Mouse (Mus musculus) inflammation-experienced regulatory T-cells, adult 6 months (primary cell): ENCODE measurements at regions not wholly inside any gene's neighbourhood (a gene's known extent, or its start where the extent isn't known, plus 50 kb on each side); places are given as distances from the start of the nearest gene placed in this dataset.
A peak's percentile ranks its signal among the peaks of the same experiment; 100 is the strongest.

ENCODE experiments used
- ATAC-seq: one replicate; pipeline ENCODE4 v1.8.0; 2017

GRCm38 (mm10) chr4:33552856-33553255 is 242.7 kb downstream of the Rngtt start:
- ATAC-seq: no peak

DNA sequence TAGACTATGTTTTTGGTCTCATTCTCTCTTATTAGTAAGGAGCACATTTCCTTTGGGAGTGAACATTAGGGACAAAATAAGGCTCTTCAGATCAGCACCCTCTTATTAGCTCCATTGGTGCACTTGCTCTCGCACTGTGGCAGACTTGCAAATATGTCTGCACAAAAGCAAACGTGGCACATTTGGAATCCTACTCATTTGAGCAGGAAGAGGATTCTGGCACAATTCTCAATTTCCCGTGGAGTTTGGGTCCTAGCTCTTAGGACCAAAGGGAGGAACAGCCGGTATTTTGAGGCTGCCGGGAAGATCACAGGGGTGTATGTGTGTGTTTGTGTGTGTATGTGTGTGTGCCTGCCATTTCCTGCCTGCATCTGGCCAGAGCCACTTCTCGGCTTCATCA is 244.5 kb downstream of the Rngtt start:
- ATAC-seq: no peak

DNA sequence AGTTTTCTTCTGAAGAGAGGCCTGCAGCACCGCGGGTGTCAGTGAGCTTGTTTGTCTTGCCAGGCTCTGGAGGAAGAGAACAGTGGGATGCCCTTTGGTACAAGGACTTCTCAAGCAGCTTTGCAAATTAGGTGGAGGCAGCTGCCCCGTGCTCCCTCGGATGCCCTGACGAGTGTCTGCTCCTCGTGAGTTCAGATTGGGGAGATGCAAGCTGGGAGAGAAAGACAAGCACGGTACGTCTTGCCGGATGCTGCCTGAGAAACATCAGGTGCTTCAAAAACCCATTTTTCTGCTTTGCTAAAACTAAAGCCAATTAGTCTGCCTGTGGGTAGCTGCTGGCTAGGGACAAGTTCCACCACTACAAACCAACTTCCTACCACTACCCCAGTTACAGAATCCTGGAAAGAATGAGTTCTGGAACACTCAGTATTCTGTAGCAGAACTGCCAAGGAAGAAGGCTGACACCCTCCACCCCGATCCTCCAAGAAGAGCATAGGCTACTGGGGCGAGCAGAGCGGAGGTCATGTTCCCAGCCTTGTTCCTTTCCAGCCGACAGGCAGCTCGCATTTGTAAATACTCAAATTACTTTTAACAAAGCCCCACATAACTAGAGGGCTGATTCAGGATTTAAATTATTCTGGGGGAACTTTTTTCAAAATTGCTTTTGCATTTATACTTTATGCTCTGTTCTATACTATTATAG is 245.3 kb downstream of the Rngtt start:
- ATAC-seq: no peak

DNA sequence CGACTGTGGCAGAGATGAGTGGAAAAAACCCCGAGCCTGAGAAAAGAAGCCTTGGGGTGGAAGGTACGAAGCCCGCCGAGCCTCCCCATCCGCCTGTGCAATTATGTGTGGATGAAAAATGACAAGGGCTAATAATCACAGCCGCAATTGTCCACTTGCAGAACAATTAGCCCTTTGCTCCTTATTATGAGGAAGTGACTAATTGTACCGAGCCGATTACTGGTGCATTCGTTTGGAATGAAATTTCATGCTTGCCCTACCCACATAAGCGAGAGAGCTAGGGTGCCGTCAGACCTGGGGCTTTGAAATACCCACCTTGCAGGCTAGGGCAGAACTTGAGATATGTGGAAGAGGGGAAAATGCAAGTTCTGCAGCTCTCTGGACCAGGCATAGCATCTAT is 245.9 kb downstream of the Rngtt start:
- ATAC-seq: no peak

- no peak for ATAC-seq
These were observed 246.8 kb downstream of the Rngtt start for GRCm38 (mm10) chr4:33556661-33557540.

GRCm38 (mm10) chr4:33570274-33570673 is 260.2 kb downstream of the Rngtt start:
- ATAC-seq: no peak

GRCm38 (mm10) chr4:33571351-33571750 is 261.2 kb downstream of the Rngtt start:
- no peak for ATAC-seq

DNA sequence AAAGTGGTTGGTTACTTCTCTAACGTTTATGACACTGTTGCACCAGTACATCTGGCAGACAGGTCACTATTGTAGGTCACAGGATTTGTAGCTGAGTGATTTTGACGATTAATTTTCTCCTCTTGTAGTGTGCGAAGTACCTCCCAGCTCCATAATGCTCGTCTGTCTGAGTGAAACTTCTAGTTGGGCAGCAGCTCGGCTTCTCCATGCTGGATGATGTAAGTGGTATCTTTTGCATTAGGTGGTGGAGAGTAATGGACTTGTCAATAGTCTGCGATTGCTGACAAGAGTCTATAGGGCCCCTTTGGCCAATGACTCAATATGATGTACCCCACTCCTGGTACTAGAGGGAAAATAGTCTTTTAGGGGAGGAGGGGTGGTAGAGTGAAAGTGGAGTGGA is 267.5 kb downstream of the Rngtt start:
- ATAC-seq: no peak

DNA sequence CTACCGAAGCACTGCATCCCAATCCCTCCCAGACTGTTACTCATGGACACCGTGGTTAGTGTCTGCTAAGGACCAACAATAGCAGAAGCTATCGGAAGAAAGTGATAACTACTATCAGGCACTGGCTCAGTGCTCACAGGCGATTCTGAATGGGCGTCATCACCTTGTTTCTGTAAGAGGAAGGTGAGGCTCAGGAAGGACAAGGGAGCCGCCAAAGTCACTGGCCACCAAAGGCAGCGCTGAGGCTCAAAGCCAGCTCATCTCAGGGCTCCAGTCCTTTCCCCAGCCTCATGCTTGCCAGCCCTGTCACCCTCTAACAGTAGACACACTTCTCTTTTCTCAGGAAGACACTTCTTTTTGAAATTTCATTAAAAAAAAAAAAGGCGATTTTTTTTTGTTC is 270.4 kb downstream of the Rngtt start:
- no peak for ATAC-seq

- no peak for ATAC-seq
These were observed 271.1 kb downstream of the Rngtt start for GRCm38 (mm10) chr4:33581180-33581591.

DNA sequence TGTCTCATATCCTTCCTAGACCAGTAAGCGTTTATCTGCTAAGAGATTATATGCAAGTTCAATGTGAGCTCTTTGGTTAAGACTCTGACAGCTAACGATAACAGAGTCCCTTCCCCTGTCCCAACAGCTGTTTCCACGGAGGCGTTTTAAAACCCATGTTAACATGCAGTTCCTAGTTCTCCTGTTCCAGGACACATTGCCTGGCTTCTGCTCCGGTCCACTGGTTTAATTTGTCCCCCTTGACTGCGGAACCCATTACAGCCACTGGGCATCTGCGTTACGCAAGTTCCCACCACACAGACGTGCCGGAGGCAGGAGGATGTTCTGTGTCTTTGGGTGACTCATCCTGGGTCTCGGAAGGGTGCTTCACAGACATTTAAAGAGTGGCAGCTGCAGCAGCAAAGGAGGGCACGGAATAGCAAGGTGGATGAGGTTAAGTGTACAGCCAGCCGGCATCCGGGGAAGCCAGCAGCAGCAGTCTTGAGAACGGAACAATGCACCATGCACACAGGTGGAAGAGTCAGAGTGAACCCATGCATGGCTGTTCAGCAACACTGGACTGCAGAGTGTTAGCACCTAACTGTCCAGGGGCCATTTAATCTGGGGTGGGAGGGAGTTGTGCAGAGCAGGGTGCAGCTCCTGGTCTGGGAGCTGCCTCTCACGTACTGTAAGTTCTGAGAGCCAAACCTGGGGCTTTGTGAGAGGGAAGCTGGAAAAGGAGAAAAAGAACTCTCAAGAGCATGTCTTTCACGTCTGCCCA is 271.8 kb downstream of the Rngtt start:
- ATAC-seq: peak; percentile 25

DNA sequence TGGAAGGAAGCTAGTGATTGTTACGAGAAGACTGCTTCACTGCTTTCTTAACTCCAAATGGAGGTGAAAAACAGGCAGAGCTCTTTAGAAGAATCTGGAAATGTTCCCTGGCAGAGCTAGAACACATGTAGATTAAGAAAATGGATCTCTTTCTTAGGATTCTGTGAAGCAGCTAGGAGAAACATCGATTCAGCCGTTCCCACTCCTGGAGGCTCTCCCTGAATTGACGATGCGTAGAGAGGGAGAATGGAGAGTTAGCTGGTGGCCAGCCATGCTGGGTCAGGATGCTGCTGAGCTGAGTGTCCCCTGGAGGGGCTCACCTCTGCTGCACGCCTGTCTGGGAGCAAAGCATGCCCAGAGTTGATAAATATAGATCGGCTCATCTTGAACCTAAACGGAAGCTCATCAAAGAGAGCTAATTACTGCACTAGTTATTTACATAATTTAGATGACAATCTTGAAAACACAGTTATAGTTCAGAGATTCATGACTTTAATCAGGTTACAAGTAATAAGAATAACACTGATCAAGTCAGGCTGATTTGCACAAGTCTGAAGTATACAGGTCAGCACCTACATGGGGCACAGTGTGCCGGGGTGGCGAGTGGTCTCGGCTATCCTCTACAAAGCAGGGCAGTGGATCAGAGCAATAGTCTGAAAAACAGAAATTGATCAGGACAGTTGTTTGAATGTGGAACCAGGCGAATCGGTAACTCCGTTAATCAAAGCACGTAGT is 273.0 kb downstream of the Rngtt start:
- ATAC-seq: no peak

DNA sequence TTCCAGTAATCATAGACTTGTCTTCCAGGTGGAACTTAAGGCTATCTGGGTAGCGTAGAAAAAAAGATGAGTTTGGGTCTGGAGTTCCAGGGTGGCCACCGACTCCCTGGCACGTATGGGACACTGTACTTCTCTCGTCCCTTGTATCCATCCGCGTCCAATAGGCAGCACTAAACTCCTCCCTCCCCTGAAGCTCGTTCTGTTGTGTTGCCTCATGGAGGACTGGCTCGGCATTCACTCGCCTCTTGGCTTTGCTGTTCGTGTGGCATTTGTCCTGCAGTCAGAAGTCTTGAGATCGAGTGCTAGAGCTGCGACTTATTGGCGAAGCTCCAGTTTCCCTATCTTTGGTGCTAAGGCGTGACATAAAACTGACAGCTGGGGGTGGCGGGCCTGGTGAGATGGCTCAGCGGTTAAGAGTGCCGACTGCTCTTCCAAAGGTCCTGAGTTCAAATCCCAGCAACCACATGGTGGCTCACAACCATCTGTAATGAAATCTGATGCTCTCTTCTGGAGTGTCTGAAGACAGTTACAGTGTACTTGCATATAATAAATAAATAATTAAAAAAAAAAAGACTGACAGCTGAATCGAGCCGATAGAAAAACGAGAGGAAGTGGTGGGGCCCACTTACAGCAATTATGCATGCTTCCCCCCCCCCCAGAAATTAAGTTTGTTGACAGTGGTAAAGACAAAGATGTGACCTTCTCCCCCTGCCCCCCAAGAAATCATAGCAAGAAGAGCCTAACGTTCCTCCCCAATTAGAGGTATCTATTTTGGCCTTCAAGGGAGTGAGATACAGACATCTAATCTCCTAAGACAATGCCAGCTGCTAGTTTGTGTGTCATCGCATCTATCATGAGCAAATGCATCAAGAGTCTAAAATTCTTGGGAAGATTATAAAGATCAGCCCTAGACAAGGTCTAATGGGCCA is 274.1 kb downstream of the Rngtt start:
- ATAC-seq: no peak

- ATAC-seq: no peak
These were observed 275.7 kb downstream of the Rngtt start for GRCm38 (mm10) chr4:33585821-33586220.

DNA sequence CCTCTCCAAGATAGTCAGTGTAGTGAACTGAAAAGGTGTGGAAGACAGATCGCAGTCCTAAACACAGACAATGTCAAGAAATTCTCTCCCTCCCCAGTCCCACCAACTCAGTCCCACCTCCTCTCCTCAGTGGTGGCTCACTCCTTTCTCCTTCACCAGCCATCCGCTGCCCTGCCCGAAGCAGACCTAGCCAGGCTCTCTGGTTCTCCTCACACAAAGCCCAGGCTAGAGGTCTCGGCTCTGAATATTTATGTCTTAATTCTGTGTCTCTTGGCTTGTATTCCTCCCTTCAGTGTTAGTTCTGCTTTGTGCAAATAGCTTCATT is 276.1 kb downstream of the Rngtt start:
- no peak for ATAC-seq

GRCm38 (mm10) chr4:33586615-33587451 is 276.7 kb downstream of the Rngtt start:
- peak; percentile 81 for ATAC-seq

- no peak for ATAC-seq
These were observed 277.6 kb downstream of the Rngtt start for GRCm38 (mm10) chr4:33587666-33588065.

GRCm38 (mm10) chr4:33588127-33588526 is 278.0 kb downstream of the Rngtt start:
- ATAC-seq: peak; percentile 49

DNA sequence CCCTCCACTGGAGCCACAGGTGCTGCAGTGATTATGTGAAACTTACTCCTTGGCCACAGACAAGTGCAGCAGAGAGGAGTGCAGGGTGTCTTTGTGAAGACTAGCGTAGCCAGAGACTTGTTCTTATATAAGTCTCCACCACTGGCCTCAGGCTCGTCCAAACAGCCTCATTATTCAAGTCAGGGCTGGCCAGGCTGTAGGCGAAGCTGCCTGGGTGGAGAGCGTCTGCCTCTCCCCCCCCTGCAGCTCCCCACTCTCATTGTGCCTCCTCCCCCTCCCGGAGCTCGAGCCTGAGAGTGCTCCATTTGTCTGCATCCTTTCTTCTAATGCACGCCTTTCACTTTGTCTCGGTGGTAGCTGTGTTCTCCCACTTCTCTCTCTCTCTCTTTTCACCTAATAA is 279.1 kb downstream of the Rngtt start:
- ATAC-seq: no peak

- no peak for ATAC-seq
These were observed 285.0 kb downstream of the Rngtt start for GRCm38 (mm10) chr4:33594997-33595657.
